ENCODE assay signal across 8 mouse cellular contexts in genomic region chr8:120276891-120277426, GRCm38 (mm10). TPM values are rescaled to one million over a fixed set of nuclear protein-coding genes. Genes with fewer than 3 reads are reported as not detected.
DNase-seq lines count a peak whose midpoint lies in the region; ATAC-seq and TF ChIP-seq lines count a peak whose summit lies in the region.

No protein-coding gene starts in this region.

- WGBS in heart, embryonic 15.5 days = 11% methylated on average over 16 of the region's 16 CpGs
- 2% methylated on average over 16 of the region's 16 CpGs for WGBS in limb, embryonic 11.5 days
- WGBS in midbrain, embryonic 12.5 days = 6% methylated on average over 16 of the region's 16 CpGs
- WGBS in cerebellum, adult 2 months = 34% methylated on average over 16 of the region's 16 CpGs

- H3K36me3 ChIP-seq in heart, embryonic 15.5 days = no peaks in the 10 kb centered on the region
- H3K36me3 ChIP-seq in limb, embryonic 11.5 days (ENCODE audit: control insufficient read depth, insufficient read depth, low read length) = no peaks in the 10 kb centered on the region
- H3K36me3 ChIP-seq in midbrain, embryonic 12.5 days = no peaks in the 10 kb centered on the region

- ATAC-seq in heart, embryonic 15.5 days (replicated peaks; ENCODE audit: insufficient number of reproducible peaks, insufficient read depth, low FRiP score, low read depth) = peak; percentile 1
- ATAC-seq in limb, embryonic 11.5 days (ENCODE audit: insufficient number of reproducible peaks, low FRiP score, low TSS enrichment, low read depth) = peak; percentile 2; the same call in 1 of the 2 replicates
- no peak for ATAC-seq in midbrain, embryonic 12.5 days (ENCODE audit: low FRiP score, low read depth)

- no peak for DNase-seq in left cerebral cortex, adult 2 months (ENCODE audit: extremely low spot score in 1 of 2, low spot score in 2 of 2)
- DNase-seq in left cerebral cortex, adult 8-10 months (ENCODE audit: low spot score in 2 of 2) = no peak
- peak; percentile 66 for DNase-seq in embryo, embryonic 10.5 days (ENCODE audit: low spot score)
- peak; percentile 74 for DNase-seq in limb, embryonic 11.5 days (ENCODE audit: low spot score)
- no peak for DNase-seq in cerebellum, adult 2 months
- no peak for DNase-seq in c-Kit-positive CD71-positive TER-119-positive erythroid progenitor cells, embryonic 14.5 days (ENCODE audit: low spot score)

- 0 out of 2 replicates have a peak, but pooled peaks cover 6% of the 10 kb centered on the region for H3K27me3 ChIP-seq in heart, embryonic 15.5 days
- H3K27me3 ChIP-seq in limb, embryonic 11.5 days (ENCODE audit: control insufficient read depth, insufficient read depth, low read length) = no peaks in the 10 kb centered on the region
- H3K27me3 ChIP-seq in midbrain, embryonic 12.5 days = peaks cover 30% of the 10 kb centered on the region
- H3K27me3 ChIP-seq in cerebellum, adult 2 months (ENCODE audit: control insufficient read depth, insufficient read depth, low read length) = no peaks in the 10 kb centered on the region

- H3K4me2 ChIP-seq in heart, embryonic 15.5 days = peak overlapping the region; percentile 86
- peak overlapping the region; percentile 56 for H3K4me2 ChIP-seq in limb, embryonic 11.5 days (ENCODE audit: low read depth, severe bottlenecking)
- peak overlapping the region; percentile 58 for H3K4me2 ChIP-seq in midbrain, embryonic 12.5 days (replicated peaks)

- no peak for TF ChIP-seq POLR2A in cerebellum, adult 2 months (IDR thresholded peaks at IDR 0.05; ENCODE audit: borderline replicate concordance, insufficient read depth, low read length)

- H3K9me3 ChIP-seq in heart, embryonic 15.5 days (replicated peaks) = no peaks in the 10 kb centered on the region
- no peaks in the 10 kb centered on the region for H3K9me3 ChIP-seq in limb, embryonic 11.5 days (ENCODE audit: control insufficient read depth, low read length)
- H3K9me3 ChIP-seq in midbrain, embryonic 12.5 days = no peaks in the 10 kb centered on the region

- peak overlapping the region; percentile 67 for H3K27ac ChIP-seq in left cerebral cortex, adult 2 months
- peak overlapping the region; percentile 93 for H3K27ac ChIP-seq in heart, embryonic 15.5 days
- peak overlapping the region; percentile 99 for H3K27ac ChIP-seq in limb, embryonic 11.5 days (replicated peaks; ENCODE audit: low read depth, low read length)
- H3K27ac ChIP-seq in midbrain, embryonic 12.5 days (replicated peaks) = peak overlapping the region; percentile 94
- H3K27ac ChIP-seq in cerebellum, adult 2 months (ENCODE audit: insufficient read depth, low read length) = no peak overlapping the region

- H3K9ac ChIP-seq in heart, embryonic 15.5 days = peak overlapping the region; percentile 49
- H3K9ac ChIP-seq in limb, embryonic 11.5 days (ENCODE audit: low read length) = no peak overlapping the region; the same call in 1 of the 2 replicates
- H3K9ac ChIP-seq in midbrain, embryonic 12.5 days (replicated peaks) = peak overlapping the region; percentile 32

- TF ChIP-seq CTCF in left cerebral cortex, adult 2 months (IDR thresholded peaks at IDR 0.05) = no peak; the same call in 1 of the 2 replicates
- TF ChIP-seq CTCF in cerebellum, adult 2 months (IDR thresholded peaks at IDR 0.05; ENCODE audit: borderline replicate concordance, insufficient read depth, low read depth, low read length) = no peak

- H3K4me1 ChIP-seq in heart, embryonic 15.5 days (replicated peaks) = peaks cover 54% of the 10 kb centered on the region
- H3K4me1 ChIP-seq in limb, embryonic 11.5 days (ENCODE audit: control insufficient read depth, insufficient read depth, low read length) = peaks cover 82% of the 10 kb centered on the region
- H3K4me1 ChIP-seq in midbrain, embryonic 12.5 days = peaks cover 51% of the 10 kb centered on the region
- H3K4me1 ChIP-seq in cerebellum, adult 2 months (ENCODE audit: control insufficient read depth, insufficient read depth, low read length) = peaks cover 5% of the 10 kb centered on the region

- intact Hi-C loops in left cerebral cortex, adult 2 months (cut with DNase I) = no loop called here

- H3K4me3 ChIP-seq in left cerebral cortex, adult 2 months = peak overlapping the region; percentile 34
- H3K4me3 ChIP-seq in heart, embryonic 15.5 days = peak overlapping the region; percentile 47
- H3K4me3 ChIP-seq in limb, embryonic 11.5 days (ENCODE audit: low read depth, low read length) = peak overlapping the region; percentile 14; the same call in 1 of the 2 replicates
- peak overlapping the region; percentile 30 for H3K4me3 ChIP-seq in midbrain, embryonic 12.5 days
- no peak overlapping the region for H3K4me3 ChIP-seq in cerebellum, adult 2 months (replicated peaks; ENCODE audit: insufficient read depth, low read depth, low read length)

RNA-seq across cellular contexts. Expression of gene Gse1, which starts 48.7 kb away (rescaled TPM):
- total RNA-seq in left cerebral cortex, adult 2 months (2021) = 100 to 1,000 TPM in 1 of 2 experiments, 10 to 100 TPM in 1; 77.7 to 105 TPM
- 10 to 100 TPM; 71.5 to 78.0 (median 73.1) TPM for total RNA-seq in left cerebral cortex, adult 8-10 months (2022)
- 8.9 and 10.8 TPM in 2 replicates for polyA plus RNA-seq in heart, embryonic 15.5 days (2015; fragmentation: Nextera tagmentation; extraction: Ambion mirVana)
- polyA plus RNA-seq in limb, embryonic 11.5 days (2014; fragmentation: Nextera tagmentation; extraction: Ambion mirVana) = 6.6 and 8.2 TPM in 2 replicates
- polyA plus RNA-seq in midbrain, embryonic 12.5 days (2016; fragmentation: Nextera tagmentation; extraction: Ambion mirVana) = 26.5 and 28.8 TPM in 2 replicates
- polyA plus RNA-seq in cerebellum, adult 2 months (2012; rRNA removed) = 52.4 and 58.4 TPM in 2 replicates

Comparison
In these comparisons a context has a peak if more than half of its experiments do, and no peak if none do; other contexts are left out.
1. DNase-seq: peak in embryo, embryonic 10.5 days (single experiment) and limb, embryonic 11.5 days (single experiment); none in left cerebral cortex, adult 2 months (0 of 2), left cerebral cortex, adult 8-10 months (0 of 2), cerebellum, adult 2 months (0 of 2) and c-Kit-positive CD71-positive TER-119-positive erythroid progenitor cells, embryonic 14.5 days (single experiment).
2. Peak in every context shown above with its lines, with median percentiles within 50 percentile points of each other: H3K4me2 ChIP-seq.